8 mouse cellular contexts compared by ENCODE assay signal in genomic region chr13:53779150-53779549, GRCm38 (mm10).
DNase-seq lines count a peak whose midpoint lies in the region; ATAC-seq and TF ChIP-seq lines count a peak whose summit lies in the region.

No protein-coding gene starts in this region.

- no peaks in the 10 kb centered on the region for H3K36me3 ChIP-seq in kidney, embryonic 16.5 days (ENCODE audit: insufficient read depth, low read length)
- H3K36me3 ChIP-seq in ES-Bruce4 (ENCODE audit: control insufficient read depth, insufficient read depth, low read length, poor library complexity, severe bottlenecking) = no peaks in the 10 kb centered on the region
- no peaks in the 10 kb centered on the region for H3K36me3 ChIP-seq in kidney, postnatal 0 days (ENCODE audit: insufficient read depth, low read length)
- H3K36me3 ChIP-seq in midbrain, embryonic 16.5 days (ENCODE audit: control insufficient read depth, insufficient read depth, low read length) = no peaks in the 10 kb centered on the region

- peak; percentile 6 for DNase-seq in kidney, adult 18-20 months
- DNase-seq in brain, adult 2 months (ENCODE audit: low read depth, low spot score) = peak; percentile 59
- DNase-seq in kidney, postnatal 0 days (ENCODE audit: low spot score) = peak; percentile 51
- no peak for DNase-seq in yolk sac, embryonic 10.5 days (ENCODE audit: low spot score)
- DNase-seq in adrenal gland, adult 18-20 months (ENCODE audit: low spot score in 2 of 2) = no peak

- WGBS in kidney, embryonic 16.5 days = 49% methylated on average over 4 of the region's 4 CpGs
- 44% methylated on average over 4 of the region's 4 CpGs for WGBS in kidney, postnatal 0 days
- 52% methylated on average over 4 of the region's 4 CpGs for WGBS in midbrain, embryonic 16.5 days

- no peak for TF ChIP-seq EP300 in ES-Bruce4 (IDR thresholded peaks at IDR 0.05; ENCODE audit: insufficient read depth, low read depth, low read length)

- H3K4me1 ChIP-seq in kidney, embryonic 16.5 days (ENCODE audit: insufficient read depth, low read length) = no peaks in the 10 kb centered on the region
- no peaks in the 10 kb centered on the region for H3K4me1 ChIP-seq in ES-Bruce4 (ENCODE audit: control insufficient read depth, insufficient read depth, low read length)
- no peaks in the 10 kb centered on the region for H3K4me1 ChIP-seq in kidney, postnatal 0 days (replicated peaks; ENCODE audit: insufficient read depth, low read length)
- no peaks in the 10 kb centered on the region for H3K4me1 ChIP-seq in midbrain, embryonic 16.5 days (ENCODE audit: control insufficient read depth, insufficient read depth, low read length)

- TF ChIP-seq POLR2A in ES-Bruce4 (IDR thresholded peaks at IDR 0.05; ENCODE audit: insufficient read depth, low read length) = no peak

- peak; percentile 30 for TF ChIP-seq CTCF in ES-Bruce4 (IDR thresholded peaks at IDR 0.05; ENCODE audit: low read depth, low read length)
- TF ChIP-seq CTCF in kidney, postnatal 0 days (IDR thresholded peaks at IDR 0.05; ENCODE audit: low read depth) = peak; percentile 69

- no peak overlapping the region for H3K4me3 ChIP-seq in kidney, embryonic 16.5 days (ENCODE audit: low read length)
- no peak overlapping the region for H3K4me3 ChIP-seq in ES-Bruce4 (ENCODE audit: low read depth, low read length)
- no peak overlapping the region for H3K4me3 ChIP-seq in kidney, postnatal 0 days (replicated peaks; ENCODE audit: low read depth, low read length)
- no peak overlapping the region for H3K4me3 ChIP-seq in midbrain, embryonic 16.5 days (ENCODE audit: low read depth, low read length)

- no peak for ATAC-seq in kidney, embryonic 16.5 days (ENCODE audit: low FRiP score, low TSS enrichment)
- ATAC-seq in kidney, postnatal 0 days (replicated peaks; ENCODE audit: low FRiP score, low read depth) = no peak
- peak; percentile 38; the same call in 1 of the 2 replicates for ATAC-seq in midbrain, embryonic 16.5 days

- H3K4me2 ChIP-seq in kidney, embryonic 16.5 days (replicated peaks; ENCODE audit: low read depth, low read length) = no peak overlapping the region
- no peak overlapping the region for H3K4me2 ChIP-seq in kidney, postnatal 0 days (ENCODE audit: low read length)
- H3K4me2 ChIP-seq in midbrain, embryonic 16.5 days (ENCODE audit: low read length) = no peak overlapping the region

- no peaks in the 10 kb centered on the region for H3K9me3 ChIP-seq in kidney, embryonic 16.5 days (ENCODE audit: low read length)
- no peaks in the 10 kb centered on the region for H3K9me3 ChIP-seq in ES-Bruce4 (replicated peaks; ENCODE audit: control insufficient read depth, insufficient read depth, low read length, poor library complexity, severe bottlenecking)
- no peaks in the 10 kb centered on the region for H3K9me3 ChIP-seq in kidney, postnatal 0 days (replicated peaks; ENCODE audit: low read length)
- no peaks in the 10 kb centered on the region for H3K9me3 ChIP-seq in midbrain, embryonic 16.5 days (replicated peaks; ENCODE audit: control insufficient read depth, low read length, poor library complexity, severe bottlenecking)

- H3K9ac ChIP-seq in kidney, embryonic 16.5 days (replicated peaks; ENCODE audit: low read length) = no peak overlapping the region
- no peak overlapping the region for H3K9ac ChIP-seq in ES-Bruce4 (ENCODE audit: low read depth, poor library complexity, severe bottlenecking)
- H3K9ac ChIP-seq in kidney, postnatal 0 days (ENCODE audit: low read depth, low read length) = no peak overlapping the region
- H3K9ac ChIP-seq in midbrain, embryonic 16.5 days (ENCODE audit: low read depth, low read length) = no peak overlapping the region

- no peaks in the 10 kb centered on the region for H3K27me3 ChIP-seq in kidney, embryonic 16.5 days (ENCODE audit: insufficient read depth, low read length)
- H3K27me3 ChIP-seq in ES-Bruce4 (ENCODE audit: control insufficient read depth, insufficient read depth, low read length, poor library complexity, severe bottlenecking) = no peaks in the 10 kb centered on the region
- no peaks in the 10 kb centered on the region for H3K27me3 ChIP-seq in kidney, postnatal 0 days (ENCODE audit: insufficient read depth, low read length)
- H3K27me3 ChIP-seq in midbrain, embryonic 16.5 days (ENCODE audit: control insufficient read depth, insufficient read depth, low read depth, low read length) = 0 out of 2 replicates have a peak, but pooled peaks cover 2% of the 10 kb centered on the region

- H3K27ac ChIP-seq in kidney, embryonic 16.5 days (ENCODE audit: low read length) = no peak overlapping the region
- H3K27ac ChIP-seq in ES-Bruce4 (ENCODE audit: insufficient read depth, low read length) = no peak overlapping the region
- H3K27ac ChIP-seq in kidney, postnatal 0 days = no peak overlapping the region
- H3K27ac ChIP-seq in midbrain, embryonic 16.5 days (ENCODE audit: low read length) = no peak overlapping the region

Comparison
In these comparisons a context has a peak if more than half of its experiments do, and no peak if none do; other contexts are left out.
1. DNase-seq: peak in kidney, adult 18-20 months (single experiment), brain, adult 2 months (single experiment) and kidney, postnatal 0 days (single experiment); none in yolk sac, embryonic 10.5 days (single experiment) and adrenal gland, adult 18-20 months (0 of 2).